Mouse (Mus musculus) hindbrain, embryonic 13.5 days (tissue): ENCODE measurements at regions not wholly inside any gene's neighbourhood (a gene's known extent, or its start where the extent isn't known, plus 50 kb on each side); places are given as distances from the start of the nearest gene placed in this dataset.

ENCODE experiments used
- ATAC-seq: fragments of 200-750 bp; cut with Nextera tagmentation; 2 replicates; pipeline ENCODE4 v1.8.0; 2017; ENCODE audit warnings: moderate TSS enrichment; ENCODE audit not compliant: low FRiP score
- H3K27ac ChIP-seq: fragments of 300-500 bp; sonication (generic); 2 replicates; pipeline ENCODE4 v1.5.1; 2015; ENCODE audit warnings: inconsistent platforms, mild to moderate bottlenecking, moderate library complexity
- H3K27me3 ChIP-seq: fragments of 300-500 bp; sonication (generic); 2 replicates; pipeline ENCODE4 v1.6.1; 2015; ENCODE audit warnings: mild to moderate bottlenecking, inconsistent platforms
- H3K36me3 ChIP-seq: fragments of 300-500 bp; sonication (generic); 2 replicates; pipeline ENCODE4 v1.6.1; 2015; ENCODE audit warnings: mild to moderate bottlenecking, inconsistent platforms
- H3K4me1 ChIP-seq: fragments of 300-500 bp; sonication (generic); replicated peaks from 2 replicates; pipeline ENCODE4 v1.6.1; 2015; ENCODE audit warnings: inconsistent platforms
- H3K4me2 ChIP-seq: fragments of 300-500 bp; sonication (generic); 2 replicates; pipeline ENCODE4 v1.6.1; 2015; ENCODE audit warnings: inconsistent platforms, mild to moderate bottlenecking, moderate library complexity
- H3K4me3 ChIP-seq: fragments of 300-500 bp; sonication (generic); 2 replicates; pipeline ENCODE4 v1.5.1; 2015; ENCODE audit warnings: mild to moderate bottlenecking, inconsistent platforms
- H3K9ac ChIP-seq: fragments of 300-500 bp; sonication (generic); 2 replicates; pipeline ENCODE4 v1.6.1; 2015; ENCODE audit warnings: mild to moderate bottlenecking, inconsistent platforms
- H3K9me3 ChIP-seq: fragments of 300-500 bp; sonication (generic); 2 replicates; pipeline ENCODE4 v1.6.1; 2016; ENCODE audit warnings: inconsistent platforms
- WGBS: fragments of 180-500 bp; shearing (Covaris S2); methylation state at CpG from one replicate; pipeline ENCODE4 v1.1.7; 2015; 5-methylcytosine and 5-hydroxymethylcytosine counted together

- Histone ChIP-seq H3K36me3 (no peaks in the 10 kb centered on the region), H3K4me2 (no peak overlapping the region), H3K27me3 (peaks cover 17% of the 10 kb centered on the region; the same call in 1 of the 2 replicates), H3K9ac (no peak overlapping the region), H3K4me1 (peaks cover 16% of the 10 kb centered on the region), H3K27ac (no peak overlapping the region), H3K9me3 (peaks cover 5% of the 10 kb centered on the region; the same call in 1 of the 2 replicates), H3K4me3 (no peak overlapping the region)
- ATAC-seq = no peak
- WGBS = 81% methylated on average over 6 of the region's 6 CpGs
These were observed 130.2 kb downstream of the Gadd45g start for GRCm38 (mm10) chr13:51976620-51977214.

GRCm38 (mm10) chr13:51979301-51979977 is 133.0 kb downstream of the Gadd45g start:
- H3K4me2 ChIP-seq = no peak overlapping the region
- H3K4me1 ChIP-seq = peaks cover 16% of the 10 kb centered on the region
- H3K27me3 ChIP-seq = peaks cover 12% of the 10 kb centered on the region; the same call in 1 of the 2 replicates
- no peak for ATAC-seq
- WGBS = 80% methylated on average over 5 of the region's 5 CpGs
- H3K4me3 ChIP-seq = no peak overlapping the region
- H3K9me3 ChIP-seq = peaks cover 5% of the 10 kb centered on the region; the same call in 1 of the 2 replicates
- no peak overlapping the region for H3K9ac ChIP-seq
- no peak overlapping the region for H3K27ac ChIP-seq
- no peaks in the 10 kb centered on the region for H3K36me3 ChIP-seq

GRCm38 (mm10) chr13:51980344-51980743 is 133.9 kb downstream of the Gadd45g start:
- Histone ChIP-seq H3K36me3 (no peaks in the 10 kb centered on the region), H3K4me2 (no peak overlapping the region), H3K9me3 (peaks cover 5% of the 10 kb centered on the region; the same call in 1 of the 2 replicates), H3K27me3 (peaks cover 5% of the 10 kb centered on the region; the same call in 1 of the 2 replicates), H3K4me3 (no peak overlapping the region), H3K27ac (no peak overlapping the region), H3K9ac (no peak overlapping the region), H3K4me1 (peaks cover 15% of the 10 kb centered on the region)
- WGBS = 71% methylated on average over 1 of the region's 1 CpGs
- no peak for ATAC-seq

GRCm38 (mm10) chr13:51983002-51983401 is 136.5 kb downstream of the Gadd45g start:
- Histone ChIP-seq H3K9ac (no peak overlapping the region), H3K4me2 (no peak overlapping the region), H3K4me3 (no peak overlapping the region), H3K9me3 (peaks cover 2% of the 10 kb centered on the region; the same call in 1 of the 2 replicates), H3K27ac (no peak overlapping the region), H3K4me1 (no peaks in the 10 kb centered on the region), H3K36me3 (no peaks in the 10 kb centered on the region), H3K27me3 (0 out of 2 replicates have a peak, but pooled peaks cover 5% of the 10 kb centered on the region)
- 85% methylated on average over 8 of the region's 8 CpGs for WGBS
- no peak for ATAC-seq

- Histone ChIP-seq H3K4me1 (no peaks in the 10 kb centered on the region), H3K4me3 (no peak overlapping the region), H3K27me3 (0 out of 2 replicates have a peak, but pooled peaks cover 5% of the 10 kb centered on the region), H3K4me2 (no peak overlapping the region), H3K27ac (no peak overlapping the region), H3K36me3 (no peaks in the 10 kb centered on the region), H3K9ac (no peak overlapping the region), H3K9me3 (no peaks in the 10 kb centered on the region)
- 89% methylated on average over 5 of the region's 5 CpGs for WGBS
- ATAC-seq = no peak
These were observed 137.1 kb downstream of the Gadd45g start for GRCm38 (mm10) chr13:51983575-51983974.

- no peak for ATAC-seq
- Histone ChIP-seq H3K4me2 (no peak overlapping the region), H3K4me1 (no peaks in the 10 kb centered on the region), H3K9ac (no peak overlapping the region), H3K36me3 (no peaks in the 10 kb centered on the region), H3K4me3 (no peak overlapping the region), H3K27me3 (no peaks in the 10 kb centered on the region), H3K27ac (no peak overlapping the region), H3K9me3 (no peaks in the 10 kb centered on the region; the same call in 1 of the 2 replicates)
- WGBS = 84% methylated on average over 4 of the region's 4 CpGs
These were observed 144.9 kb downstream of the Gadd45g start for GRCm38 (mm10) chr13:51991339-51991738.

- Histone ChIP-seq H3K27me3 (no peaks in the 10 kb centered on the region), H3K4me2 (no peak overlapping the region), H3K4me3 (no peak overlapping the region), H3K27ac (no peak overlapping the region), H3K9ac (no peak overlapping the region), H3K4me1 (no peaks in the 10 kb centered on the region), H3K9me3 (no peaks in the 10 kb centered on the region; the same call in 1 of the 2 replicates), H3K36me3 (no peaks in the 10 kb centered on the region)
- 90% methylated on average over 6 of the region's 6 CpGs for WGBS
- ATAC-seq = no peak
These were observed 146.4 kb downstream of the Gadd45g start for GRCm38 (mm10) chr13:51992878-51993277.

GRCm38 (mm10) chr13:51996163-51996562 is 149.7 kb downstream of the Gadd45g start:
- ATAC-seq = no peak
- no peak overlapping the region for H3K4me3 ChIP-seq
- H3K4me1 ChIP-seq = no peaks in the 10 kb centered on the region
- no peaks in the 10 kb centered on the region; the same call in 1 of the 2 replicates for H3K9me3 ChIP-seq
- H3K27me3 ChIP-seq = 0 out of 2 replicates have a peak, but pooled peaks cover 2% of the 10 kb centered on the region
- H3K9ac ChIP-seq = no peak overlapping the region
- H3K27ac ChIP-seq = no peak overlapping the region
- no peak overlapping the region for H3K4me2 ChIP-seq
- H3K36me3 ChIP-seq = no peaks in the 10 kb centered on the region
- WGBS = 73% methylated on average over 4 of the region's 4 CpGs

- no peak overlapping the region for H3K4me2 ChIP-seq
- 90% methylated on average over 7 of the region's 7 CpGs for WGBS
- ATAC-seq = no peak
- H3K9me3 ChIP-seq = no peaks in the 10 kb centered on the region; the same call in 1 of the 2 replicates
- H3K36me3 ChIP-seq = no peaks in the 10 kb centered on the region
- H3K9ac ChIP-seq = no peak overlapping the region
- 0 out of 2 replicates have a peak, but pooled peaks cover 2% of the 10 kb centered on the region for H3K27me3 ChIP-seq
- H3K4me3 ChIP-seq = no peak overlapping the region
- H3K4me1 ChIP-seq = no peaks in the 10 kb centered on the region; the same call in 1 of the 2 replicates
- H3K27ac ChIP-seq = no peak overlapping the region
These were observed 152.1 kb downstream of the Gadd45g start for GRCm38 (mm10) chr13:51998542-51998941.

GRCm38 (mm10) chr13:52001811-52002210 is 155.3 kb downstream of the Gadd45g start:
- Histone ChIP-seq H3K4me3 (no peak overlapping the region), H3K9ac (no peak overlapping the region), H3K4me1 (no peaks in the 10 kb centered on the region; the same call in 1 of the 2 replicates), H3K27ac (no peak overlapping the region), H3K36me3 (no peaks in the 10 kb centered on the region), H3K27me3 (0 out of 2 replicates have a peak, but pooled peaks cover 2% of the 10 kb centered on the region), H3K9me3 (no peaks in the 10 kb centered on the region), H3K4me2 (no peak overlapping the region)
- 87% methylated on average over 12 of the region's 12 CpGs for WGBS
- no peak for ATAC-seq

- Histone ChIP-seq H3K4me3 (no peak overlapping the region), H3K27ac (no peak overlapping the region), H3K4me1 (no peaks in the 10 kb centered on the region; the same call in 1 of the 2 replicates), H3K9ac (no peak overlapping the region), H3K27me3 (0 out of 2 replicates have a peak, but pooled peaks cover 6% of the 10 kb centered on the region), H3K4me2 (no peak overlapping the region), H3K9me3 (no peaks in the 10 kb centered on the region), H3K36me3 (no peaks in the 10 kb centered on the region)
- ATAC-seq = no peak
- WGBS = 87% methylated on average over 5 of the region's 5 CpGs
These were observed 157.6 kb downstream of the Gadd45g start for GRCm38 (mm10) chr13:52003946-52004539.
